Mouse (Mus musculus): ENCODE results near the gene Sntb2. TPM values are rescaled to one million over a fixed set of nuclear protein-coding genes. Genes with fewer than 3 reads are reported as not detected.
A peak's percentile ranks its signal among the peaks of the same experiment; 100 is the strongest.
"Not testable (repeated sequence)": the region's sequence is repeated elsewhere in the genome, so short reads cannot be mapped to it uniquely, and the experiment has no call there.

Gene Sntb2
- polyA plus RNA-seq, 1 experiment: 14.4 TPM

- H3K36me3 ChIP-seq (ENCODE audit: control insufficient read depth, insufficient read depth, low read length): peaks cover 2% of the 10 kb centered on the region; the same call in 1 of the 2 replicates
- H3K4me3 ChIP-seq (ENCODE audit: control insufficient read depth, low read depth, low read length): no peak overlapping the region
- no peak overlapping the region for H3K27ac ChIP-seq (ENCODE audit: control insufficient read depth, insufficient read depth, low read depth, low read length)
- H3K4me1 ChIP-seq (ENCODE audit: control insufficient read depth, insufficient read depth, low read length): no peaks in the 10 kb centered on the region
- no peaks in the 10 kb centered on the region for H3K27me3 ChIP-seq (ENCODE audit: control insufficient read depth, insufficient read depth, low read length)
- TF ChIP-seq POLR2A (IDR thresholded peaks at IDR 0.05; ENCODE audit: control insufficient read depth, low read depth, low read length) (no peak), CTCF (IDR thresholded peaks at IDR 0.05; ENCODE audit: control insufficient read depth, insufficient read depth, insufficient replicate concordance, low read depth, low read length) (no peak)
These were observed 50.4 kb downstream of the Sntb2 start for GRCm38 (mm10) chr8:106985951-106986350.

GRCm38 (mm10) chr8:106987557-106987956 lies 52.0 kb downstream of the Sntb2 start:
- H3K4me3 ChIP-seq (ENCODE audit: control insufficient read depth, low read depth, low read length): no peak overlapping the region
- H3K4me1 ChIP-seq (ENCODE audit: control insufficient read depth, insufficient read depth, low read length): no peaks in the 10 kb centered on the region
- peaks cover 2% of the 10 kb centered on the region; the same call in 1 of the 2 replicates for H3K36me3 ChIP-seq (ENCODE audit: control insufficient read depth, insufficient read depth, low read length)
- TF ChIP-seq POLR2A (IDR thresholded peaks at IDR 0.05; ENCODE audit: control insufficient read depth, low read depth, low read length) (no peak), CTCF (IDR thresholded peaks at IDR 0.05; ENCODE audit: control insufficient read depth, insufficient read depth, insufficient replicate concordance, low read depth, low read length) (no peak)
- H3K27ac ChIP-seq (ENCODE audit: control insufficient read depth, insufficient read depth, low read depth, low read length): 0 out of 2 replicates have a peak overlapping the region, but pooled peaks have one; percentile 6
- H3K27me3 ChIP-seq (ENCODE audit: control insufficient read depth, insufficient read depth, low read length): no peaks in the 10 kb centered on the region

GRCm38 (mm10) chr8:106991393-106991792 lies 55.8 kb downstream of the Sntb2 start:
- no peak for TF ChIP-seq CTCF (IDR thresholded peaks at IDR 0.05; ENCODE audit: control insufficient read depth, insufficient read depth, insufficient replicate concordance, low read depth, low read length)
- no peak for TF ChIP-seq POLR2A (IDR thresholded peaks at IDR 0.05; ENCODE audit: control insufficient read depth, low read depth, low read length)
- Histone ChIP-seq H3K4me1 (ENCODE audit: control insufficient read depth, insufficient read depth, low read length) (no peaks in the 10 kb centered on the region), H3K36me3 (ENCODE audit: control insufficient read depth, insufficient read depth, low read length) (no peaks in the 10 kb centered on the region; the same call in 1 of the 2 replicates), H3K4me3 (ENCODE audit: control insufficient read depth, low read depth, low read length) (no peak overlapping the region), H3K27ac (ENCODE audit: control insufficient read depth, insufficient read depth, low read depth, low read length) (no peak overlapping the region), H3K27me3 (ENCODE audit: control insufficient read depth, insufficient read depth, low read length) (no peaks in the 10 kb centered on the region)

GRCm38 (mm10) chr8:106996339-106996738 lies 60.8 kb downstream of the Sntb2 start:
- not testable (repeated sequence) for H3K36me3 ChIP-seq (ENCODE audit: control insufficient read depth, insufficient read depth, low read length); H3K4me1 ChIP-seq (ENCODE audit: control insufficient read depth, insufficient read depth, low read length); H3K27ac ChIP-seq (ENCODE audit: control insufficient read depth, insufficient read depth, low read depth, low read length); H3K27me3 ChIP-seq (ENCODE audit: control insufficient read depth, insufficient read depth, low read length); H3K4me3 ChIP-seq (ENCODE audit: control insufficient read depth, low read depth, low read length)

GRCm38 (mm10) chr8:106997416-106997815 lies 61.9 kb downstream of the Sntb2 start:
- Histone ChIP-seq H3K4me1 (ENCODE audit: control insufficient read depth, insufficient read depth, low read length) (no peaks in the 10 kb centered on the region), H3K4me3 (ENCODE audit: control insufficient read depth, low read depth, low read length) (no peak overlapping the region), H3K36me3 (ENCODE audit: control insufficient read depth, insufficient read depth, low read length) (peaks cover 3% of the 10 kb centered on the region), H3K27me3 (ENCODE audit: control insufficient read depth, insufficient read depth, low read length) (no peaks in the 10 kb centered on the region), H3K27ac (ENCODE audit: control insufficient read depth, insufficient read depth, low read depth, low read length) (no peak overlapping the region)
- TF ChIP-seq CTCF (IDR thresholded peaks at IDR 0.05; ENCODE audit: control insufficient read depth, insufficient read depth, insufficient replicate concordance, low read depth, low read length) (no peak), POLR2A (IDR thresholded peaks at IDR 0.05; ENCODE audit: control insufficient read depth, low read depth, low read length) (no peak)

GRCm38 (mm10) chr8:106999068-106999467 lies 63.5 kb downstream of the Sntb2 start:
- H3K4me1 ChIP-seq (ENCODE audit: control insufficient read depth, insufficient read depth, low read length): no peaks in the 10 kb centered on the region
- no peaks in the 10 kb centered on the region for H3K27me3 ChIP-seq (ENCODE audit: control insufficient read depth, insufficient read depth, low read length)
- H3K4me3 ChIP-seq (ENCODE audit: control insufficient read depth, low read depth, low read length): no peak overlapping the region
- H3K36me3 ChIP-seq (ENCODE audit: control insufficient read depth, insufficient read depth, low read length): peaks cover 3% of the 10 kb centered on the region
- H3K27ac ChIP-seq (ENCODE audit: control insufficient read depth, insufficient read depth, low read depth, low read length): no peak overlapping the region
- TF ChIP-seq CTCF (IDR thresholded peaks at IDR 0.05; ENCODE audit: control insufficient read depth, insufficient read depth, insufficient replicate concordance, low read depth, low read length) (no peak), POLR2A (IDR thresholded peaks at IDR 0.05; ENCODE audit: control insufficient read depth, low read depth, low read length) (no peak)

- Histone ChIP-seq H3K27me3 (ENCODE audit: control insufficient read depth, insufficient read depth, low read length) (no peaks in the 10 kb centered on the region), H3K36me3 (ENCODE audit: control insufficient read depth, insufficient read depth, low read length) (peaks cover 3% of the 10 kb centered on the region), H3K27ac (ENCODE audit: control insufficient read depth, insufficient read depth, low read depth, low read length) (no peak overlapping the region), H3K4me3 (ENCODE audit: control insufficient read depth, low read depth, low read length) (no peak overlapping the region), H3K4me1 (ENCODE audit: control insufficient read depth, insufficient read depth, low read length) (no peaks in the 10 kb centered on the region)
- peak; percentile 78; the same call in 1 of the 2 replicates for TF ChIP-seq CTCF (IDR thresholded peaks at IDR 0.05; ENCODE audit: control insufficient read depth, insufficient read depth, insufficient replicate concordance, low read depth, low read length)
- no peak for TF ChIP-seq POLR2A (IDR thresholded peaks at IDR 0.05; ENCODE audit: control insufficient read depth, low read depth, low read length)
These were observed 67.0 kb downstream of the Sntb2 start for GRCm38 (mm10) chr8:107002532-107002931.

GRCm38 (mm10) chr8:107007795-107008194 lies 72.2 kb downstream of the Sntb2 start:
- Histone ChIP-seq H3K4me1 (ENCODE audit: control insufficient read depth, insufficient read depth, low read length) (no peaks in the 10 kb centered on the region), H3K27me3 (ENCODE audit: control insufficient read depth, insufficient read depth, low read length) (no peaks in the 10 kb centered on the region), H3K27ac (ENCODE audit: control insufficient read depth, insufficient read depth, low read depth, low read length) (no peak overlapping the region), H3K4me3 (ENCODE audit: control insufficient read depth, low read depth, low read length) (no peak overlapping the region), H3K36me3 (ENCODE audit: control insufficient read depth, insufficient read depth, low read length) (peaks cover 3% of the 10 kb centered on the region; the same call in 1 of the 2 replicates)
- TF ChIP-seq CTCF (IDR thresholded peaks at IDR 0.05; ENCODE audit: control insufficient read depth, insufficient read depth, insufficient replicate concordance, low read depth, low read length) (no peak), POLR2A (IDR thresholded peaks at IDR 0.05; ENCODE audit: control insufficient read depth, low read depth, low read length) (no peak)
